Mouse (Mus musculus): Measurements from ENCODE around the gene Ppp1r2. TPM values are rescaled to one million over a fixed set of nuclear protein-coding genes. Genes with fewer than 3 reads are reported as not detected.
A peak's percentile ranks its signal among the peaks of the same experiment; 100 is the strongest.

Ppp1r2 gene
- polyA plus RNA-seq, 1 experiment from 2014 or later: 120 TPM

GRCm38 (mm10) chr16:31209911-31210310 lies 65.2 kb downstream of the Ppp1r2 start:
- Histone ChIP-seq H3K9ac (ENCODE audit: low read length) (no peak overlapping the region), H3K4me3 (ENCODE audit: low read length) (no peak overlapping the region), H3K9me3 (replicated peaks; ENCODE audit: control insufficient read depth, low read length) (no peaks in the 10 kb centered on the region), H3K27ac (ENCODE audit: low read length) (no peak overlapping the region), H3K4me2 (ENCODE audit: low read depth, low read length) (no peak overlapping the region), H3K27me3 (ENCODE audit: control insufficient read depth, insufficient read depth, low read length) (no peaks in the 10 kb centered on the region), H3K36me3 (ENCODE audit: control insufficient read depth, insufficient read depth) (no peaks in the 10 kb centered on the region), H3K4me1 (ENCODE audit: control insufficient read depth, insufficient read depth, low read length) (peaks cover 3% of the 10 kb centered on the region; the same call in 1 of the 2 replicates)
- WGBS: 46% methylated on average over 5 of the region's 5 CpGs
- ATAC-seq (replicated peaks; ENCODE audit: extremely low read depth, insufficient read depth, low FRiP score): no peak

- H3K9ac ChIP-seq (ENCODE audit: low read length): no peak overlapping the region
- no peak overlapping the region for H3K4me2 ChIP-seq (ENCODE audit: low read depth, low read length)
- WGBS: 82% methylated on average over 5 of the region's 7 CpGs
- H3K9me3 ChIP-seq (replicated peaks; ENCODE audit: control insufficient read depth, low read length): no peaks in the 10 kb centered on the region
- ATAC-seq (replicated peaks; ENCODE audit: extremely low read depth, insufficient read depth, low FRiP score): no peak
- H3K4me1 ChIP-seq (ENCODE audit: control insufficient read depth, insufficient read depth, low read length): peaks cover 8% of the 10 kb centered on the region
- no peak overlapping the region for H3K4me3 ChIP-seq (ENCODE audit: low read length)
- H3K27me3 ChIP-seq (ENCODE audit: control insufficient read depth, insufficient read depth, low read length): no peaks in the 10 kb centered on the region
- no peak overlapping the region for H3K27ac ChIP-seq (ENCODE audit: low read length)
- no peaks in the 10 kb centered on the region for H3K36me3 ChIP-seq (ENCODE audit: control insufficient read depth, insufficient read depth)
These were observed 69.4 kb downstream of the Ppp1r2 start for GRCm38 (mm10) chr16:31205726-31206125.

GRCm38 (mm10) chr16:31205187-31205586 lies 69.9 kb downstream of the Ppp1r2 start:
- H3K4me1 ChIP-seq (ENCODE audit: control insufficient read depth, insufficient read depth, low read length): peaks cover 8% of the 10 kb centered on the region
- no peak overlapping the region for H3K27ac ChIP-seq (ENCODE audit: low read length)
- no peak overlapping the region for H3K9ac ChIP-seq (ENCODE audit: low read length)
- H3K27me3 ChIP-seq (ENCODE audit: control insufficient read depth, insufficient read depth, low read length): no peaks in the 10 kb centered on the region
- H3K9me3 ChIP-seq (replicated peaks; ENCODE audit: control insufficient read depth, low read length): no peaks in the 10 kb centered on the region
- ATAC-seq (replicated peaks; ENCODE audit: extremely low read depth, insufficient read depth, low FRiP score): no peak
- no peak overlapping the region for H3K4me2 ChIP-seq (ENCODE audit: low read depth, low read length)
- 86% methylated on average over 8 of the region's 8 CpGs for WGBS
- no peak overlapping the region for H3K4me3 ChIP-seq (ENCODE audit: low read length)
- H3K36me3 ChIP-seq (ENCODE audit: control insufficient read depth, insufficient read depth): no peaks in the 10 kb centered on the region

- Histone ChIP-seq H3K4me3 (ENCODE audit: low read length) (no peak overlapping the region), H3K4me2 (ENCODE audit: low read depth, low read length) (no peak overlapping the region), H3K9ac (ENCODE audit: low read length) (no peak overlapping the region), H3K27me3 (ENCODE audit: control insufficient read depth, insufficient read depth, low read length) (no peaks in the 10 kb centered on the region), H3K9me3 (replicated peaks; ENCODE audit: control insufficient read depth, low read length) (no peaks in the 10 kb centered on the region), H3K27ac (ENCODE audit: low read length) (no peak overlapping the region), H3K36me3 (ENCODE audit: control insufficient read depth, insufficient read depth) (no peaks in the 10 kb centered on the region), H3K4me1 (ENCODE audit: control insufficient read depth, insufficient read depth, low read length) (peaks cover 12% of the 10 kb centered on the region)
- WGBS: 74% methylated on average over 1 of the region's 1 CpGs
- ATAC-seq (replicated peaks; ENCODE audit: extremely low read depth, insufficient read depth, low FRiP score): no peak
These were observed 70.9 kb downstream of the Ppp1r2 start for GRCm38 (mm10) chr16:31204216-31204615.

GRCm38 (mm10) chr16:31201704-31202103 lies 73.4 kb downstream of the Ppp1r2 start:
- Histone ChIP-seq H3K4me2 (ENCODE audit: low read depth, low read length) (peak overlapping the region; percentile 67), H3K27ac (ENCODE audit: low read length) (peak overlapping the region; percentile 72; the same call in 1 of the 2 replicates), H3K27me3 (ENCODE audit: control insufficient read depth, insufficient read depth, low read length) (no peaks in the 10 kb centered on the region), H3K4me1 (ENCODE audit: control insufficient read depth, insufficient read depth, low read length) (peaks cover 16% of the 10 kb centered on the region), H3K9me3 (replicated peaks; ENCODE audit: control insufficient read depth, low read length) (no peaks in the 10 kb centered on the region), H3K36me3 (ENCODE audit: control insufficient read depth, insufficient read depth) (no peaks in the 10 kb centered on the region), H3K9ac (ENCODE audit: low read length) (peak overlapping the region; percentile 66), H3K4me3 (ENCODE audit: low read length) (peak overlapping the region; percentile 39; the same call in 1 of the 2 replicates)
- 75% methylated on average over 2 of the region's 2 CpGs for WGBS
- ATAC-seq (replicated peaks; ENCODE audit: extremely low read depth, insufficient read depth, low FRiP score): no peak

Small RNA genes lying within 50 kb of the gene (microRNA-seq; reads per million reads assigned to microRNA genes)
- gene Gm27415: not detected

Other genes starting within 250 kb of the Ppp1r2 start
- gene Xxylt1, start 193.8 kb downstream of the Ppp1r2 start, polyA plus RNA-seq (2015; fragmentation: Nextera tagmentation; extraction: Ambion mirVana): 8.0 and 8.4 TPM in 2 replicates
- 10.6 and 12.8 TPM in 2 replicates for gene Acap2, start 74.0 kb downstream of the Ppp1r2 start, polyA plus RNA-seq (2015; fragmentation: Nextera tagmentation; extraction: Ambion mirVana)
- gene Apod, start 39.5 kb upstream of the Ppp1r2 start, polyA plus RNA-seq (2015; fragmentation: Nextera tagmentation; extraction: Ambion mirVana): 0.55 and 0.64 TPM in 2 replicates
- 11.8 and 17.0 TPM in 2 replicates for gene Bdh1, start 147.0 kb upstream of the Ppp1r2 start, polyA plus RNA-seq (2015; fragmentation: Nextera tagmentation; extraction: Ambion mirVana)

Data from heart, embryonic 16.5 days (tissue).